Mouse (Mus musculus) megakaryocyte progenitor cell, adult 5-6 weeks (primary cell): Measurements from ENCODE around the gene 0610009B22Rik. TPM values are rescaled to one million over a fixed set of nuclear protein-coding genes. Genes with fewer than 3 reads are reported as not detected.

Source experiments
- ATAC-seq: replicated peaks from 2 replicates; pipeline ENCODE4 v1.8.0; 2016; ENCODE audit warnings: mild to moderate bottlenecking, moderate TSS enrichment, inconsistent platforms; ENCODE audit not compliant: poor library complexity
- total RNA-seq, 2 experiments: library from RNA; stranded (forward) in 1 of 2; stranded (reverse) in 1 of 2; fragments of 157-497, 149-512 nt in 1 of 2; fragments of 200-1000 nt in 1 of 2; gene quantifications; 2 replicates each; pipeline versions ENCODE4 v1.2.3 to v1.2.4; 2015 to 2017

0610009B22Rik gene
- total RNA-seq, 2 experiments from 2014 or later: 13.5 to 36.5 TPM

- no peak for ATAC-seq
Observed at GRCm38 (mm10) chr11:51661867-51662365, 26.8 kb downstream of the 0610009B22Rik start.

GRCm38 (mm10) chr11:51658705-51659104 is 30.0 kb downstream of the 0610009B22Rik start:
- ATAC-seq: peak; percentile 95

GRCm38 (mm10) chr11:51658291-51658690 is 30.4 kb downstream of the 0610009B22Rik start:
- no peak for ATAC-seq

- ATAC-seq: no peak
Observed at GRCm38 (mm10) chr11:51656798-51657521, 31.7 kb downstream of the 0610009B22Rik start.

- ATAC-seq: no peak
Observed at GRCm38 (mm10) chr11:51654891-51655290, 33.8 kb downstream of the 0610009B22Rik start.

- ATAC-seq: no peak
Observed at GRCm38 (mm10) chr11:51653736-51654135, 34.9 kb downstream of the 0610009B22Rik start.

- no peak for ATAC-seq
Observed at GRCm38 (mm10) chr11:51652889-51653418, 35.7 kb downstream of the 0610009B22Rik start.

- ATAC-seq: peak; percentile 52
Observed at GRCm38 (mm10) chr11:51650691-51651515, 37.8 kb downstream of the 0610009B22Rik start, which contains the start of the genes N4bp3 and D930048N14Rik. Gene N4bp3, minus strand, starts transcription at chr11:51650842. Gene D930048N14Rik, plus strand, starts transcription at chr11:51650954.

- 0 out of 2 replicates have a peak, but pooled peaks have one; percentile 25 for ATAC-seq
Observed at GRCm38 (mm10) chr11:51650261-51650660, 38.4 kb downstream of the 0610009B22Rik start.

- peak; percentile 43 for ATAC-seq
Observed at GRCm38 (mm10) chr11:51649889-51650199, 38.8 kb downstream of the 0610009B22Rik start.

- no peak for ATAC-seq
Observed at GRCm38 (mm10) chr11:51649111-51649888, 39.4 kb downstream of the 0610009B22Rik start.

GRCm38 (mm10) chr11:51648566-51648965 is 40.1 kb downstream of the 0610009B22Rik start:
- no peak for ATAC-seq

GRCm38 (mm10) chr11:51646751-51647667 is 41.7 kb downstream of the 0610009B22Rik start:
- no peak for ATAC-seq

- no peak for ATAC-seq
Observed at GRCm38 (mm10) chr11:51646245-51646644, 42.4 kb downstream of the 0610009B22Rik start.

- ATAC-seq: no peak
Observed at GRCm38 (mm10) chr11:51645293-51645692, 43.4 kb downstream of the 0610009B22Rik start.

GRCm38 (mm10) chr11:51644217-51644616 is 44.5 kb downstream of the 0610009B22Rik start:
- peak; percentile 87 for ATAC-seq

GRCm38 (mm10) chr11:51643761-51644160 is 44.9 kb downstream of the 0610009B22Rik start:
- peak; percentile 41 for ATAC-seq

- no peak for ATAC-seq
Observed at GRCm38 (mm10) chr11:51643202-51643601, 45.5 kb downstream of the 0610009B22Rik start.

GRCm38 (mm10) chr11:51640748-51641147 is 47.9 kb downstream of the 0610009B22Rik start:
- no peak for ATAC-seq

- no peak for ATAC-seq
Observed at GRCm38 (mm10) chr11:51638497-51638896, 50.2 kb downstream of the 0610009B22Rik start.
